Mouse (Mus musculus) heart, postnatal 36 days (tissue): ENCODE results near the gene Wtap. TPM values are rescaled to one million over a fixed set of nuclear protein-coding genes. Genes with fewer than 3 reads are reported as not detected.
"Not testable (repeated sequence)": the region's sequence is repeated elsewhere in the genome, so short reads cannot be mapped to it uniquely, and the experiment has no call there.

Source experiments
- DNase-seq, 2 experiments: peaks; one replicate each; pipeline ENCODE4 v3.0.0; 2021 to 2022
- intact Hi-C: fragments of 180-260 bp; cut with DNase I; formaldehyde crosslinking; loops from one replicate; pipeline ENCODE4 v1.15.1; 2025
- total RNA-seq, 2 experiments: library from RNA; stranded (reverse); gene quantifications; 2 replicates each; pipeline ENCODE4 v1.2.3; 2021

The Wtap gene
- total RNA-seq, 2 experiments from 2014 or later = 32.3 to 33.9 TPM

DNA sequence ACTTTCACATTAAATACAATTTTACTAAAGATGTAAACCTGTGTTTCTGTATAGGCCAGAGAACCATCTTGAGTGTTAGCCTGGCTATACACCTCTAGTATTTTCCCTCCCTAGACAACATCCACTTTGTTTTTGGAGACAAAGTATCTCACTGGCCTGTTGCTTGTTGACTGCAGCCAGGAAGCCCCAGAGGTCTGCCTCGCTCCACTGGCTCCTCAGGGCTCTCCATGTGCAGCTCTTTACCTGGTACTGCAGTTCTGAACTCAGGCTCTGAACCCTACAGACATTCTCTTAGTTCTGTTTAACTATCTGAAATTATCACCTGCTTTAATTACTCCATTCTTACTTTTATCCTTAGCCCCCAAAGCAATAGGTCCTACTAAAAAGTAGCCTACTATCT lies 15.4 kb downstream of the Wtap start:
- intact Hi-C loops = no loop called here
- DNase-seq = no peak

- no peak for DNase-seq
- intact Hi-C loops = no loop called here
These were observed 20.1 kb downstream of the Wtap start for GRCm38 (mm10) chr17:12973851-12974250.

DNA sequence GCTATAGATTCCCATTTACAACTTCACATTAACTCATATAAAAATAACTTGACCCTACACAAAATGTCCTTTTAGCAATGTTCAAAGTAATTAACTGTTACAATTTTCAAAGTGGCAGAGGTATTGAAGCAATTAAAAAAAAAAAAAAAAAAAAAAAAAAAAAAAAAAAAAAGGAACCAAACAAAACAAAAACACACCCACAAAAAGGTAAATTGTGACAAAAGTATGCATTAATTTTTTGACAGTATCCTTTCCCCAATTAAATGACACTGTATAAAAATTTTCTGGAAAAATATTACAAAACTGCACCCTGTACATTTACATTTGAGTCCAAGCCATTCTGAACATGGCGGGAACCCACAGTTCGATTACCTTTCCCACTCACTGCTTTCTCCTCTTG lies 26.8 kb downstream of the Wtap start:
- intact Hi-C loops = no loop called here
- no peak for DNase-seq

GRCm38 (mm10) chr17:12963476-12963875 lies 30.5 kb downstream of the Wtap start:
- intact Hi-C loops = loop anchor here (5.0 kb wide), 2 partner anchors 44 to 46 kb away; partner anchors contain the start of genes Mrpl18, Sod2 and Tcp1
- no peak for DNase-seq

DNA sequence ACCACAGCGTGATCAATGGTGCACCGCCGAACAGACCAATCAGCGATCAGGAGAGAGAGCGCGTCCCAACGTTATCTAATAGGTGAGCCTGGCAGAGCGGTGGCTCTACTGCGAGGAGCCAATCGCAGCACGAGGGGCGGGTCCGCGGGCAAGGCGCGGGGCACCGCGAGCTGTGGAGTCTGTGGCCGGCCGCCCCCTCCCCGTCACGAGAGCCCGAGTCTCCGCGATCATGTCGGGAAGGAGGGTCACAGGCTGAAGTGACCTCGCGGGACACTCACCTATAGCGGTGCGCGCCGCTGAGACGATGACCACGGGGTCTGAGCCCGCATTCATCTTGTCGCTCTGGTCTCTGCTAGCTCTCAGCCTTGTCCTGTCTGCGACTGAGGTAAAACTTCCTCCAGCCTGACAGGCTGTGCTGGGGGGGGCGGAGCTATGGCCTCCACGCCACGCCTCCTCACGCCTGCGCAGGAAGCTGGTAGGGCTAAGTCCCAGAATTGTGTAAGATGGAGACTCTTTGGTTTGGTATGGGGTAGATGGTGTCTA lies 33.6 kb downstream of the Wtap start, which contains the start of gene Acat2:
Gene Acat2, minus strand, starts transcription at position 417 of the 543 bp plus-strand sequence.
- intact Hi-C loops = loop anchor here (1.0 to 5.0 kb wide), 3 partner anchors 32 to 47 kb away; partner anchors contain the start of genes Mrpl18, Sod2 and Tcp1
- peak; percentile 93 for DNase-seq

DNA sequence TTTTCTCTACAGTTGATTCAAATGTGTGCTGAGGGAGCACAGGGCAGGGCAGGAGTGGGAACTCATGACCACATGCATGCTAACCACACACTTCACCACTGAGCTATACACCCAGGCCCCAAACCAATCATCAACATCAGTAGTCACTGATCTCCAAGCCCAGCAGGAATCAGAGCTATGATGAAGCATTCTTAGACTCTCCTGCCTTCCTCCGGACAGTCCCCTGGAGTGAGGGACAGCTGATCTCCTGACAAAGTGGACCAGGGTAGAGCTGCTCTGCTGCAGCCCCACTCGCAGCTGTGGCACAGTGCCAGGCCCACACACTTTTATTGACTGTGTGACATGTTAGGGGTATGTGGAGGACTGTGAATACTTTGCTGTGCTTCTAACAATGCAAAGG lies 34.6 kb downstream of the Wtap start:
- DNase-seq, intact Hi-C loops: not testable (repeated sequence)

DNA sequence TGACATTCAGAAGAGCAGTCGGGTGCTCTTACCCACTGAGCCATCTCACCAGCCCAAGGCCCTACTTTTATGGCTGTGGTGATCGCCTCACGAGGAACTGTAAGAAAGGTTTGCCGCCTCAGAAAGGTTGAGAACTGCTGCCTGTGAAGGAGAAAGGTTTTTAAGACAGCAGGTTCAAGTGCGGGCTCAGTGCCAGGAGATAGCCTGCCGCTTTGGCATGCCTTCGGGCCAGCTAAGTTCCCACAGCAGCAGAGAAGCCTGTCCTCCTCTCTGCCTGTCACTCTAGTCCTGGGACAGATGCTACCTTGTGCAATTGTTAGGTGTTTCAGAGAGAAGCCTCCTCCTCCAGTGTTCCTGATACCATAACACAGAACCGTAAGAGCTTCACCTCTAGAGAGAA lies 37.3 kb downstream of the Wtap start:
- intact Hi-C loops = no loop called here
- no peak for DNase-seq

- intact Hi-C loops = no loop called here
- DNase-seq = no peak
These were observed 44.3 kb downstream of the Wtap start for GRCm38 (mm10) chr17:12949669-12950068.

DNA sequence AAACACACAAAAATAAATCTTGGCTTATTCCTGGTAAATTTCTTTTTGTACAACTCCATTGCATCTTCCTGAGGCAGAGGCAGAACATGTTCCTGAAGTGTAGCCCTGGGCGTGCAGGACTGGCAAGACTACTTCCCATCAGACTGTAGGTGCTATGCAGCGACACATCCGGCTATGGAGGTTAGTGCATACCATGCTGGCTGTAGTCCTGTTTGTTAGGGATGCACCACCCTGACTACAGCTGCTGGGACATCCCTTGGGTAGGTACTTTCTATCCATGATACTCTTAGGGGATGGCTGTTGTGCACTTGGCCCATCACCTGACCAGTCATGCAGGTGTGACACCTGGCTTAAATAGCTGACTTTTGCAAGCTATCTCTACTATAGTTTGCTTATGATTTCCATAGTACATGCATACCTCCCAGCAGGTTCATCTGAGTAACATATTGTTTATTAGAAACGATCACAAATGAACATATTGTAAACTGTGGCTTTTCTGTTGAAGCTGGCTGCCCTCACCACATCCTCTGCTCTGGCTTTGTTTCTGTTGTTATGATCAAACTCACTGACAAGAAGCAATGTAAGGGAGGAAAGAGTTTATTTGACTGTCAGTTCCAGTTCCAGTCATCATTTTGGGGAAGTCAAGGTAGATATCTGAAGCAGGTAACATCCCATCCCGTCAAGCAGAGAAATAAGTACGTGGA lies 51.4 kb downstream of the Wtap start:
- intact Hi-C loops = no loop called here
- no peak for DNase-seq

DNA sequence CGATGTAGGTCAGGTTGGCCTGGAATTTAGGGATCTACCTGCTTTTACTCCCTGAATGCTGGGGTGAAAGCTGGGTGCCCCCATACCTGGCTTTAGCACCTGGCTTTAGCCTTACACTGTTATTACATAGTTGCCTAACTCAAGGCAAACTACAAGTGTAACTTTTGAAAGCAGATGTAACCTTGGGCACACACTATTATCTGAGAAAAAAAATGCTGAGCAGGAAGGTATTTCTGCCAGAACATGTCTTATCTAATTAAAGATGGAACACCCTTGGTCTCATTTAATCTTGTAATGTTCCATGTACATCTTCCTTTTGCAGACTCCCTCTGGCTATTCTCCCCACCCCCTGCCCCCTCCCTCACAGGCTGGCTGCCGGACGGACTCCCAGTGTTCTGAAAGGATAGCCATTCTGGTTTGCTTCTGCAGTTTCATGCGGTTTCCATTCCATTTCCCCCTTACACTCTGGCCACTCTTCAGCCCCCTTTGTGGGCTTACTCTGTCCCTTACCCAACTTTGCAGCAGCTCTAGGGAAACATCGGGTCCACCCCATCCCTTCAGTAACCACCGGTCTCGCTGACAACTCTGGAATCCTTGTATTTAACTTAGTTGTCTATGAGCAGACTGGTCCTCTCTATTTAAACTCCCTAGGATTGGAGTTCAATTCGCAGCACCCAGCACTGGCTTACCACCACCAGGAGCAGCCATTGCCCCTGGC lies 52.3 kb downstream of the Wtap start:
- no peak for DNase-seq
- intact Hi-C loops = no loop called here

DNA sequence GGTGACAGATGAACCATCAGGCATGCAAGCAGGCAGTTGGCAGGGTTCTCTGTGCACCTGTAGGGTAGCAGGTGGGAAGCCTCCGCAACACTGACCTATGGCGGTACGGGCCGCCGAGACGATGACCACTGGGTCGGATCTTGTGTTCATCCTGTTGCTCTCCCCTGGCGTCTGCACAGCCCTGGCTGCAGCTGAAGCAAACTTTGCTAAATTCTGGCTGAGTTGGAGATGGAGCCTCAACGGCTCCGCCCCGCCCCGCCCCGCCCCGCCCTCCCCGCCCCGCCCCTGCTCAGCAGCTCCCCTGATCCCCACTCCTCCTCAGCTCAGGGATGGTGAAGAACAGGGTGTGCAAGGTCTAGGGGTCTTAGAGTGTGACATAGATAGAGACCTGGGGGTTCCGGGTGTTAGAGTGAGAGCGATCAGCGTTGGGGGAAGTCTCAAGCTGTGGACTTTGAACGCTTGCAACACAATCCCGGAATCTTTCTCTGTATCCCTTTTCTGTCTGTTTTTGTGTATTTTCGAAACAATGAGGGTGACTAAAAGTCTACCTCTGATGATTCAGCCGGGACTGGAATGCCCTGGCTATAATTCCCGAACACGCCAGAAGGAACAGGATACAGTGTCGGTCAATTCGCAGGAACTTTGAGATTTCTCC lies 53.7 kb downstream of the Wtap start, which contains the start of gene Acat3:
Gene Acat3, minus strand, starts transcription at position 450 of the 655 bp plus-strand sequence.
- intact Hi-C loops = no loop called here

DNA sequence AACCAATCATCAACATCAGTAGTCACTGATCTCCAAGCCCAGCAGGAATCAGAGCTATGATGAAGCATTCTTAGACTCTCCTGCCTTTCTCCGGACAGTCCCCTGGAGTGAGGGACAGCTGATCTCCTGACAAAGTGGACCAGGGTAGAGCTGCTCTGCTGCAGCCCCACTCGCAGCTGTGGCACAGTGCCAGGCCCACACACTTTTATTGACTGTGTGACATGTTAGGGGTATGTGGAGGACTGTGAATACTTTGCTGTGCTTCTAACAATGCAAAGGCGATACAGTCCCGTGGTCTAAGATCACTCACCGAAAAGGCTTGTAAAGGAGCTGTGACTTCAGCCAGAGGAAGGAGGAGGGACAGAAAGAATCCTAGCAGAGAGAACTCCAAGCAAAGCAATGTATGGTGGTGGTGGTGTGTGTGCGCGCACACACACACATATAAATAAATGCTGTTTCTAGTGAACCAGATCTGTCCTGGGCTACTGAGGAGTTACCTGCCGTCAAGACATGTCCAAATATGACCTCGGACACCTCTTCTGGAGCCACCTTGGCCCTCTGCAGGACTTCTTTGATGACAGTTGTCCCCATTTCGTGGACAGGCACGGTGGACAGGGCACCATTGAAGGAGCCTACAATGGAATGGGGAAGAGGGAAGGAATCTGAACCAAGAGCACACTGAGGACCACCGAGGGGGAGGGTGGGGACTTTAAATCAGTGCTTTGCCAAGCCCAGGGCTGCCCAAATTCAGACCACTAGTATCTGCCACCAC lies 54.4 kb downstream of the Wtap start:
- intact Hi-C loops, DNase-seq: not testable (repeated sequence)

More for the DNA sequence above, 53.7 kb downstream of the Wtap start, which contains the start of gene Acat3:
- no peak for DNase-seq

DNA sequence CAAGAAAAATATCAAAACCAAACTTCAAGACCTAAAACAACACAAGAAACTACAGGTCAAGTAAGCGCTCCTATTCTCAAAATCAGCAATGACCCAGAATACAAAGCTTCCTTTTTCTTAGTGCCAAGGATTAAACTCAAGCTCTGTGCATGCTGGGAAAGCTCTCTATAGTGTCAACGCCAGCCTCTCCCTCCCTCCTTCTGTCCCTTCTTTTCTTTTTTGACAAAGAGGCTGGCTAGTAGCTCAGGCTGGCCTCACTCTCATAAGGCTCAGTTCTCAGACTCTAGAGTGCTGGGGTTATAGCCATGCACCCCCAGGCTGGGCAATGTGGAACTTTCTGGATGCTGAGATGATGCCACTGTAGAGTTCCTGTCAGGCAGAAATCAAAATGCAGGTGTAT lies 55.9 kb downstream of the Wtap start:
- intact Hi-C loops = no loop called here

GRCm38 (mm10) chr17:12937412-12937970 lies 56.5 kb downstream of the Wtap start:
- intact Hi-C loops = no loop called here
- no peak for DNase-seq

More for the DNA sequence above, 55.9 kb downstream of the Wtap start:
- no peak for DNase-seq

DNA sequence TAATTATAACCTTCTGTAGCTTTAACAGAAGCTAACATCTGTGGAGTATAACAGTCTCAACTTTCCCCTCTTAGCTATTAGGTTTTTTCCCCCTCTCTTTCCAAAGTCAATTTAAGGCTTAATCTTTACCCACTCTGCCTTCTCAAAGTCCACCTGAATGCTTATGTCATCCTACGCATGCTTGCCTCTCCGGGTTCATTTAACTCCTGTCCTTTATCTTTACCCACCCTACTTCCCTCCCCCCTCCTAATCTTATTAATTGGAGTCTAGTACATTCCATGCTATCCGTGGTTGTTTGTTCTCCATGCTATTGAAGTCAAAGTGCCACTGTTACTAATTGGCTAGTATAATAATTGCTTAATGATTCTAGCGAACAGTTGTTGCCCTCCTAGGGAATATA lies 58.2 kb downstream of the Wtap start:
- no peak for DNase-seq
- intact Hi-C loops = no loop called here

- intact Hi-C loops, DNase-seq: not testable (repeated sequence)
These were observed 62.4 kb downstream of the Wtap start for GRCm38 (mm10) chr17:12931576-12931975.

DNA sequence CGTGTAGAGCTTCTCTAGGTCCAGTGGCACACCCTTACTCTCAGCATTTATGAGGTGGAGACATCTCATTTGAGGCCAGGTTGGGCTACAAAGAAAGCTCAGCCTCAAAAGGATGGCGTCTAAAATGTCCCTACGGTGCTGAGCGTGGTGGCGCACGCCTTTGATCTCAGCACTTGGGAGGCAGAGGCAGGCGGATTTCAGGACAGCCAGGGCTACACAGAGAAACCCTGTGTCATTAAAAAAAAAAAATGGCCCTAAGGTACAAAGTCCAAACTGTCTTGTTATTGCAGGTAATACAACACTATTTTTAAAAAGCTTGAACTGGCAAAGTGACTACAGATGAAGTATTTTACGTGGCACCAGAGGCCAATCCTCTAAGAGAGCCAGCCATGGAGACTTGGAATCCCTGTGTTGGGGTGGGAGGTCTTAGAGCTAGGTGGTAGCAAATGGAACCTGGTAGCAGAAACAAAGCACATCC lies 68.2 kb downstream of the Wtap start:
- DNase-seq = no peak
- intact Hi-C loops = no loop called here

DNA sequence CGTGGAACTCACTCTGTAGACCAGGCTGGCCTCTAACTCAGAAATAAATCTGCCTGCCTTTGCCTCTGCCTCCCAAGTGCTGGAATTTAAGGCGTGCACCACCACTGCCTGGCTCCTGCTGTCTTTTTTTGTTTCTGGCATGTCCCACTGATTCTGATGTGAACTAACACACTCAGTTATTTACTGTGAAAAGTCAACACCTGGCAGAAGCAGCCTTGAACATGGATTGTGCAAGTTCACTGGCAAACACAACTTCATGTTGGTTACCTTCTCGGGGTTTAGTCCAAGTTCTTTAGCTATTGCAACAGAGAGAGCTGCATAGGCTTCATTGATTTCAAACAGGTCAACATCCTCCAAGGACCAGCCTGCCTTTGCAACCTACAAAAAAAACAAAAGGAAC lies 69.0 kb downstream of the Wtap start:
- DNase-seq = no peak
- intact Hi-C loops = no loop called here

GRCm38 (mm10) chr17:12921073-12921472 lies 72.9 kb downstream of the Wtap start:
- no peak for DNase-seq
- intact Hi-C loops = no loop called here
